Mouse (Mus musculus) naive thymus-derived CD4-positive, alpha-beta T cell, adult 2 months (primary cell): ENCODE data around the gene Fam227a.

Source experiments
- DNase-seq: peaks from one replicate; pipeline ENCODE4 v3.0.0-alpha.2; 2011; ENCODE audit warnings: low read depth

Fam227a gene

GRCm38 (mm10) chr15:79615501-79615900 lies 43.3 kb downstream of the Fam227a start:
- DNase-seq, result no peak

DNA sequence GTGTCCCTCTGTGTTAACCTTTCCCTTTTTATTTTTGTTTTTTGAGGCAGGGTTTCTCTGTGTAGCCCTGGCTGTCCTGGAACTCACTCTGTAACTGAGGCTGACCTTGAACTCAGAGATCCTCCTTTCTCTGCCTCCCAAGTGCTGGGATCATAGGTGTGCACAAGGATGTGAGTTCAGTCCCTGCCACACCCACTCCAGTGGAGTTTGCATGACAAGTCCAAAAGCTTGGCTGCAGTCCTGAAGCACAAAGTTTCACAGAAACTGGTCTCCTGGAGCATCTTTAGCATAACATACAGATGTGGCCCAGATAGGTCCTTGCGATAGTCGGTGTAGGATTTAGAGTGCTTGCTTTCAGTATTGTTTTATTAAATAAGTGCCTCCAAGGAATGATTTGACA lies 49.5 kb downstream of the Fam227a start:
- no peak for DNase-seq

DNA sequence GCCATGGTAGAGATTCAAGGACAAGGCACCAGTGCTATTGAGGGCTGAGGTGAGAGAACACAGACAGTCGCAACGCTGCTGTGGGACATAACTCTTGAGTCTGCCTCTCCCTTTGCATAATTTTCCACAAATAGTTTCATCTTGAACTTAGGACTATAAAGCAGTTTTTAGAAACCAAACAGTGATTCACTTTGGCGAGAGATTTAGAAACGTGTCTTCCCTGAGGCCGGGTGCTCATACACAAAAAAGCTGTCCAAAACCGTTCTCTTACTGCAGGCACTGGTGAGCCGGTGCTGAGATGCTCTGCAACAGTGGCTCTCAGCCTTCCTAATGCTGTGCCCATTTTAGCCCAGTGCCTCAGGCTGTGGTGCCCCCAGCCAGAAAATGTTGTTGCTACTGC lies 50.5 kb downstream of the Fam227a start:
- DNase-seq, result no peak

DNA sequence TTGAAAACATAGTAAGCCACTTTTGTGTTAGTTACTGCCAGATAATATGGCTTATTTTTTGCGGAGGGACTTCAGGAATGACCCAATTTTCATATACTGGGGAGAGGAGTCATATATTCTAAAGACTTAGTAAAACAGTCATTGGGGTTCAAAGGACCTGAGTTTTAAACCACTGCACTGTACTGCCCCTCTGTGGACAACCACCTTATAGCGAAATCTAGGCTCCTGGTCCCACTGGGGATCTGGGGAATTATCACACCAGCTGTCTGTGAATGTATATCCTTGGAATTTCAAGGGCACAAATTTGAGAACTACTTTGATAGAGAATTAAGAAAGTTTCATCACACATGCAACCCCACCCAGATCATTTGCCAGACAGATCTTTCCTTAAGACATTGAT lies 51.0 kb downstream of the Fam227a start:
- peak; percentile 24 for DNase-seq

GRCm38 (mm10) chr15:79606161-79606560 lies 52.6 kb downstream of the Fam227a start:
- DNase-seq, result no peak

DNA sequence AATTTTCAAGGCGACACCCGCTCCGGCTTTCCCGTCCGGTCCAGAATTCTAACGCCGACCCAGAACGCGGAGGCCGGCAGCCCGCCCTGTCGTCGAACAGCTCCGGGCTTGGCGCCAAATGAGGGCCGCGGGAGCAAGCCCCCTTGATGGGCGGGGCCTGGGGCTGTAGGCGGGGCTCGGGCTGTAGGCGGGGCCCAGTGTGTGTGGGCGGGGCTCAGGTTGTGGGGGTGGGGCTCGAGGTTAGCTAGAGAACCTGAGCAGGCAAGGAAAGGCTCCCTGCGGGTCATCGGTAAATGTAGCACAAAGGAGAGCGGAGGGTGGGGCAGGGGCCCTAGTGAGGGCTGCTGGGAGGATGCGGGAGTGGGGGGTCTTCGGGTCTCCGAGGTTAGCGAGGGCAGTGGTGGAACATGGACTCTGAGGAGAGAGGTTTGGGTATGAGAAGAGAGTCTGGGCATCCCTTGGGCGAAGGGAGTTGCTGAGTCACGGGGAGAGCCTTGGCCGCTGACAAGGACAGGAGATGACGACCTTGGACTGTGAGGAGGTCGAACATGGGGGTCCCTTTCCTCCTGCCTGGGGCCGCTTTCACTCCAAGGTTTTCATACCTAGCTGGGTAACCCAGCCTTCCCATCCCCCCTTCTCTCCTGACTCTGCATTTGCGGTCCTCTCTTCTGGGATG lies 53.6 kb downstream of the Fam227a start, which contains the start of gene Dmc1:
TSS of gene Dmc1 (minus strand) at position 120 of the 676 bp plus-strand sequence.
- peak; percentile 17 for DNase-seq

- no peak for DNase-seq
Measured at GRCm38 (mm10) chr15:79600176-79600575, 58.6 kb downstream of the Fam227a start.

- DNase-seq, result no peak
Measured at GRCm38 (mm10) chr15:79598715-79599114, 60.0 kb downstream of the Fam227a start.

DNA sequence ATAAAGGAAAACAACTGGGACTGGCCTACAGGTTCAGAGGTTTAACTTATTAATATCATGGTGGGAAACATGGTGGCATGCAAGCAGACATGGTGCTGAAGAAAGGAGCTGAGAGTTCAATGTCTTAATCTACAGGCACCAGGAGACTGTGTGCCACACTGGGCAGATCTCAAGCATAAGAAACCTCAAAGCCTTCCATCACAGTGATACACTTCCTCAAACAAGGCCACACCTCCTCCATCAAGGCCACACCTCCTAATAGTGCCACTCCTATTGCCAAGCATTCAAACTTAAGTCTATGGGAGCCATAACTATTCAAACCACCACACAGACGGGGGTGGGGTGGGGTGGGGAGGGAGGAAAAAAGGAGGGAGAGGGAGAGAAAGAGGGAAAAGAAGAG lies 77.2 kb downstream of the Fam227a start:
- DNase-seq, result no peak

GRCm38 (mm10) chr15:79577671-79578426 lies 80.9 kb downstream of the Fam227a start:
- peak; percentile 51 for DNase-seq

DNA sequence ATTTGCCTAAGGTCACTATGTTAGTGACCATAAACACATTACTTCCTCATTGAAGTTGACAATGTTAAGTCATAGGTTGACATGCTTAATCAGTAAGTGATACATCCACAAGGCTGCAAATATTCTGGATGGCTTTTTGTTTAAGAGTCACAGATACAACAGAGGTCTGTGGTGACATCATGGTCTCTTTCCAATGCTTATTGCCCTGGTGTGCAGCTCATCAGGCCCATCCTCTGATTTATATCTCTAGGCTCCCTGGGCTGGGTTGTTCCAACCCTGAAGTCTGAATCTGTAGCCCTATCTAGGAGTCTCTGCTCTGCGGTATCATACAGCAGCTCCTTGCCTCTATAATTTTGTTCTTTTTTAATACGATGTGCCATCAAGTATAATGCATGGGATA lies 81.8 kb downstream of the Fam227a start:
- no peak for DNase-seq

DNA sequence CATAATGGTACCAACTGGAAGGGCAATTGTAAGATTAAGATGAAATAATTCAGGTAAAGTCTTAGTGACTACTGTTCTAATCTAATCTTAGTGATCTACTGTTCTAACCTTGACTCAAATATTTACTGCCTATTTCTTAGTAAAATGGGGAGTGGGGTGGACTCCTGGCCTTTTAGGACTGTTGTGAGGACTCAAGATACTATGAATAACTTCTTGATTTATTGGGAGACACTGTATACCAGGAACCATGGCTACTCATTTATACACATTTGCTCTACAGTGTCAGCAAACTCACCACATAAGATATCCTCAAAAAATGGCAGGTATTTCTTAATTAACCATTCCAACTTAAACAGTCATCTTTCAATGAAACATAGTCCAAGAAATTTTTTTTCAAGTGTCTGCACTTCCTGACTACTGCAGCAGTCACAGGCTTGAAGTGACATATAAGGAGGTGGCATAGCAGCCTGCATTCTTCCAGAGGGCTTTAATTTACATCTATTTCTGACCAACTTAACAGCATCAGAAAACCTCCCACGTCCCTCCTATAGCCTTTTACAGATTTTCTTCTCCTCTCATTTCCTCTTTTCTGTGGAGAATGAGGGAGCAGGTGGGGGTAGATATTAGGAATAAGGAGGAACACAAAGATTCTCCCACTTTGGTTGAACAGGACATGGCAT lies 83.1 kb downstream of the Fam227a start:
- no peak for DNase-seq

GRCm38 (mm10) chr15:79562417-79562816 lies 96.3 kb downstream of the Fam227a start:
- no peak for DNase-seq

DNA sequence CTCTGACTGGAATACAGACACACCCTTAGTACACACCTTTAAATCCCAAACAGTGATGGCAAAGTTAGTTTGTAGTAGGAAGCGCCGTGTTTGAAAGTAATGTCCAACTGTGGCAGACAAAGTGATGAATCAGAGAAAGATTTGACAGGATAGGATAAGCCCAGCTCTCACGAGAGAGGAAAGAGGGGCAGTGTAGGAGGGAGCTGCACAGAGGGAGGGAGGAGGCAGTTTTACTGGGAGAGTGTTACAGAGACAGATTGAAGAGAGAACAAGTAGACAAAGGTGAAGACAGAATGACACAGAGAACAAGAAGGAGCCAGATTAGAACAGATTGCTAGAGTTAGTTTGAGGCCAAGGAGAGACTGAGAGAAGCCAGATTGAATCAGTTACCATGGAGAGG lies 99.1 kb downstream of the Fam227a start:
- DNase-seq, result no peak
